Mouse (Mus musculus): ENCODE data around the gene Fam45a. TPM values are rescaled to one million over a fixed set of nuclear protein-coding genes. Genes with fewer than 3 reads are reported as not detected.

The Fam45a gene
- polyA plus RNA-seq (2015; fragmentation: Nextera tagmentation; extraction: Ambion mirVana), result 38.1 and 38.8 TPM in 2 replicates

GRCm38 (mm10) chr19:60811098-60812035 lies at the start of gene Fam45a:
Gene Fam45a, plus strand, starts transcription at chr19:60811585.

DNA sequence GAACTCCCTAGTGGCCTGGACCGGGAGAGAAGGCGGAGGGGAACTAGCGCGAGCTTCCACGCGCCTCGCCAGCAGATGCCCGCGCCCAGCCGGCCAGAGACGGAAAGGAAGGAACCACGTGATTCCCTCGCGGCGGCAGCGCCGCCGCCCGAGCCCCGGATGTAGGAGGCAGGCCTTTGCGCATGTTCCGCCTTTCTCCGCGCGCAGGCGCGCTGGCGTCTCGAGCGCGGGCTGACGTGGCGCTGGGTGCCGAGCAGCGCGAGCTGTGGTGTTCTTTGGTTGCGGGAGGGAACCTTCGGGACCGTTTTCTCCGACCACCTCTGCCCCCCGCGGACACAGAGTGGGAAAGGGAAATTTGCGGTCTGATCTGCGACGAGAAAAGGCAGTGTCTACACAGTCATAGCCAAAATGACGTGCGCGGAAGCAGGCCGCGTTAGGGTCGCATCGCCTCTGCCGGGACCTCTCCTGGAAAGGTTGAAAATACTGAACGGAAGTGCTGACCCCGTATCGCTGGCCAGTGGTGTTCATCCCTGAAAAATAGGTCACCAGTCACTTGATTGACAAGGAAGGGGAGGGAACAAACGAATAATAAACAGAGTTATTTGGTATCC lies 20.7 kb upstream of the Fam45a start, which contains the start of gene Eif3a:
Eif3a (minus strand) TSS at position 108 of the 611 bp plus-strand sequence.

GRCm38 (mm10) chr19:60860868-60861700 lies 49.7 kb downstream of the Fam45a start, which contains the start of gene Sfxn4:
Gene Sfxn4, minus strand, starts transcription at chr19:60861479.

GRCm38 (mm10) chr19:60874064-60874694 lies 62.8 kb downstream of the Fam45a start, which contains the start of gene Prdx3:
Gene Prdx3, minus strand, starts transcription at chr19:60874556.

Small RNA genes lying within 50 kb of the gene (microRNA-seq; reads per million reads assigned to microRNA genes)
- not detected for gene mmu-mir-3084-1

Other genes with a start within 250 kb of the Fam45a start
- gene Cacul1, start 230.6 kb upstream of the Fam45a start, polyA plus RNA-seq (2015; fragmentation: Nextera tagmentation; extraction: Ambion mirVana), result 15.9 and 19.3 TPM in 2 replicates
- 16.6 TPM in 2 replicates for gene Nanos1, start 55.6 kb upstream of the Fam45a start, polyA plus RNA-seq (2015; fragmentation: Nextera tagmentation; extraction: Ambion mirVana)
- gene Eif3a, start 20.9 kb upstream of the Fam45a start, polyA plus RNA-seq (2015; fragmentation: Nextera tagmentation; extraction: Ambion mirVana), result 81.1 and 83.9 TPM in 2 replicates
- gene Sfxn4, start 49.9 kb downstream of the Fam45a start, polyA plus RNA-seq (2015; fragmentation: Nextera tagmentation; extraction: Ambion mirVana), result 11.6 TPM in 2 replicates
- gene Prdx3, start 63.0 kb downstream of the Fam45a start, polyA plus RNA-seq (2015; fragmentation: Nextera tagmentation; extraction: Ambion mirVana), result 135 and 148 TPM in 2 replicates
- 2.3 and 2.5 TPM in 2 replicates for gene Grk5, start 78.2 kb downstream of the Fam45a start, polyA plus RNA-seq (2015; fragmentation: Nextera tagmentation; extraction: Ambion mirVana)